In the genomic region with DNA sequence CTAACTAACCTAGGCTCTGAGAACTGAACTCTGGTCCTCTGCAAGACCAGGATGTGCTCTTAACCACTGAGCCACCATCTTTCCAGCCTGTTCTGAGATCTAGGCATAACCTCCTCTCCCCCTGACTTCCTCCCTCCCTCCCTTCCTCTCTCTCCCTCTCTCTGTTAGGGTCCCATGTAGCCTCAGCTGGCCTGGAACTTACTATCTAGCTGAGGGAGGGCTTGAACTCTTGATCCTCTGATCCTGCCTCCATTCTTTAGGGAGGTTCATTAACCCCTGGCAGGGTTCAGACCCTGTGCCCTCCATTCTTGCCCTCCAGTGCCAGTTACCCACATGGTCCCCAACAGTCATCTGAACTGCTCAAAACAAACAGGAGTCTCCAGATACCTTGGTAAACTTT, we compare ENCODE assay signal across 28 mouse cellular contexts. TPM values are rescaled to one million over a fixed set of nuclear protein-coding genes. Genes with fewer than 3 reads are reported as not detected.
A peak's percentile ranks its signal among the peaks of the same experiment; 100 is the strongest.
DNase-seq lines count a peak whose midpoint lies in the region; ATAC-seq and TF ChIP-seq lines count a peak whose summit lies in the region.
"Had no signal": no experiment of that assay in that cellular context is flagged by ENCODE, and none has a peak within 500 bp of the region (broad histone marks: within the 10 kb centered on the region; RNA-seq: fewer than 3 reads in every experiment).

No protein-coding gene starts in this region.

- DNase-seq in heart, adult 11 months, result peak; percentile 68
- peak; percentile 2 for DNase-seq in liver, postnatal 0 days
- DNase-seq in liver, result no peak
- no peak for DNase-seq in CH12.LX (ENCODE audit: extremely low read depth)
- DNase-seq in embryonic facial prominence, embryonic 10.5 days (ENCODE audit: low spot score), result peak; percentile 7
- no peak for DNase-seq in lung, adult 2 months
- DNase-seq: adrenal gland, adult 8-10 months; adrenal gland, postnatal 25 days; cerebellum, adult 11-12 months; cerebellum, adult 8-10 months; cerebellum, postnatal 10 days; cerebellum, postnatal 36 days; embryo, embryonic 11 days; gastrocnemius, postnatal 10 days; heart, postnatal 10 days had no signal

- H3K4me3 ChIP-seq in heart, embryonic 11.5 days (ENCODE audit: low read depth, low read length), result no peak overlapping the region
- no peak overlapping the region for H3K4me3 ChIP-seq in liver, postnatal 0 days (ENCODE audit: low read depth, low read length)
- H3K4me3 ChIP-seq in CH12.LX (replicated peaks in 1 of 3; ENCODE audit: low read depth in 2 of 3, low read length in 2 of 3, poor library complexity in 1 of 3), result no peak overlapping the region
- no peak overlapping the region for H3K4me3 ChIP-seq in embryonic facial prominence, embryonic 10.5 days
- no peak overlapping the region for H3K4me3 ChIP-seq in lung, adult 2 months (replicated peaks; ENCODE audit: extremely low read depth, low read depth, low read length)
- H3K4me3 ChIP-seq: forebrain, embryonic 10.5 days; forebrain, embryonic 15.5 days; heart, adult 2 months; heart, embryonic 12.5 days; heart, embryonic 15.5 days; hindbrain, embryonic 10.5 days had no signal

- peaks cover 13% of the 10 kb centered on the region for H3K4me1 ChIP-seq in heart, embryonic 11.5 days (ENCODE audit: control insufficient read depth, insufficient read depth, low read length)
- peaks cover 5% of the 10 kb centered on the region for H3K4me1 ChIP-seq in liver, postnatal 0 days (ENCODE audit: insufficient read depth)
- H3K4me1 ChIP-seq in CH12.LX (ENCODE audit: control insufficient read depth in 1 of 2, insufficient read depth in 2 of 2), result peaks cover 18 to 46% of the 10 kb centered on the region in 2 experiments
- peaks cover 41% of the 10 kb centered on the region for H3K4me1 ChIP-seq in embryonic facial prominence, embryonic 10.5 days
- peaks cover 4% of the 10 kb centered on the region for H3K4me1 ChIP-seq in lung, adult 2 months (ENCODE audit: control insufficient read depth, insufficient read depth, low read length)
- H3K4me1 ChIP-seq: forebrain, embryonic 15.5 days had no signal

- no peaks in the 10 kb centered on the region for H3K79me2 ChIP-seq in CH12.LX (replicated peaks; ENCODE audit: control insufficient read depth, extremely low read depth, insufficient read depth, poor library complexity, severe bottlenecking)

- no peak overlapping the region for H3K4me2 ChIP-seq in heart, embryonic 11.5 days
- no peak overlapping the region for H3K4me2 ChIP-seq in liver, postnatal 0 days (ENCODE audit: low read depth, low read length)
- H3K4me2 ChIP-seq in CH12.LX (ENCODE audit: insufficient read depth, low read depth, poor library complexity, severe bottlenecking), result no peak overlapping the region
- H3K4me2 ChIP-seq: forebrain, embryonic 15.5 days; heart, embryonic 12.5 days; heart, embryonic 15.5 days; hindbrain, embryonic 14.5 days had no signal

- H3K36me3 ChIP-seq in heart, embryonic 11.5 days (ENCODE audit: control insufficient read depth, insufficient read depth, low read length), result no peaks in the 10 kb centered on the region
- no peaks in the 10 kb centered on the region for H3K36me3 ChIP-seq in liver, postnatal 0 days (replicated peaks; ENCODE audit: insufficient read depth, low read length)
- H3K36me3 ChIP-seq in CH12.LX (replicated peaks in 1 of 2; ENCODE audit: control insufficient read depth in 1 of 2, insufficient read depth in 1 of 2, low read length in 1 of 2), result peaks cover 37 to 52% of the 10 kb centered on the region in 2 experiments
- peaks cover 13% of the 10 kb centered on the region; the same call in 1 of the 2 replicates for H3K36me3 ChIP-seq in embryonic facial prominence, embryonic 10.5 days (replicated peaks)

- TF ChIP-seq CTCF in liver, postnatal 0 days (IDR thresholded peaks at IDR 0.05; ENCODE audit: low read depth), result no peak
- TF ChIP-seq CTCF in CH12.LX (conservative IDR thresholded peaks at IDR 0.05 in 1 of 2, IDR thresholded peaks at IDR 0.05 in 1 of 2; ENCODE audit: low read depth in 2 of 2, low read length in 2 of 2), result no peak
- no peak for TF ChIP-seq CTCF in lung, adult 2 months (IDR thresholded peaks at IDR 0.05; ENCODE audit: insufficient read depth, low read length)

- H3K9me3 ChIP-seq in heart, embryonic 11.5 days (replicated peaks; ENCODE audit: control insufficient read depth, low read length), result no peaks in the 10 kb centered on the region
- no peaks in the 10 kb centered on the region for H3K9me3 ChIP-seq in liver, postnatal 0 days (ENCODE audit: low read length)
- H3K9me3 ChIP-seq in CH12.LX (replicated peaks; ENCODE audit: low read length), result peaks cover 6% of the 10 kb centered on the region
- H3K9me3 ChIP-seq in embryonic facial prominence, embryonic 10.5 days, result no peaks in the 10 kb centered on the region
- H3K9me3 ChIP-seq: forebrain, embryonic 10.5 days; forebrain, embryonic 15.5 days; heart, embryonic 12.5 days; heart, embryonic 15.5 days; hindbrain, embryonic 10.5 days had no signal

- TF ChIP-seq EP300 in liver, postnatal 0 days (IDR thresholded peaks at IDR 0.05; ENCODE audit: low read depth), result no peak
- no peak for TF ChIP-seq EP300 in CH12.LX (IDR thresholded peaks at IDR 0.05; ENCODE audit: low read length)

- TF ChIP-seq POLR2A in CH12.LX (IDR thresholded peaks at IDR 0.05; ENCODE audit: low read depth, low read length), result no peak
- TF ChIP-seq POLR2A in lung, adult 2 months (IDR thresholded peaks at IDR 0.05; ENCODE audit: borderline replicate concordance, extremely low read depth, low read depth, low read length), result no peak

- TF ChIP-seq RAD21 in CH12.LX (IDR thresholded peaks at IDR 0.05; ENCODE audit: low read depth, low read length), result no peak

- in situ Hi-C loops in CH12.LX (cut with MboI; ENCODE audit: low pct_ligation_motif_present, low pct_unique_long_range_greater_than_20kb, low sequenced_read_pairs), result no loop called here

- dilution Hi-C loops in CH12.LX (cut with MboI; ENCODE audit: extremely low pct_ligation_motif_present, extremely low pct_unique_long_range_greater_than_20kb, low sequenced_read_pairs), result no loop called here

- ATAC-seq in heart, embryonic 11.5 days (replicated peaks; ENCODE audit: insufficient number of reproducible peaks, low FRiP score, low TSS enrichment), result no peak
- no peak for ATAC-seq in liver, postnatal 0 days
- ATAC-seq: activated CD4-positive, CD25-positive, alpha-beta regulatory T cell, adult 4 months; CD4-positive, CD25-positive, alpha-beta regulatory T cell, adult 4 months; forebrain, embryonic 15.5 days; hindbrain, postnatal 0 days; inflammation-experienced regulatory T-cells, adult 6 months; intestine, embryonic 16.5 days had no signal

- H3K27me3 ChIP-seq in heart, embryonic 11.5 days (ENCODE audit: control insufficient read depth, insufficient read depth, low read length), result no peaks in the 10 kb centered on the region
- H3K27me3 ChIP-seq in liver, postnatal 0 days (ENCODE audit: insufficient read depth, low read length), result no peaks in the 10 kb centered on the region
- no peaks in the 10 kb centered on the region for H3K27me3 ChIP-seq in CH12.LX (replicated peaks)
- no peaks in the 10 kb centered on the region for H3K27me3 ChIP-seq in embryonic facial prominence, embryonic 10.5 days (replicated peaks; ENCODE audit: low read depth, poor library complexity, severe bottlenecking)
- H3K27me3 ChIP-seq: forebrain, embryonic 15.5 days; heart, embryonic 12.5 days; heart, embryonic 15.5 days had no signal

- no peak overlapping the region for H3K27ac ChIP-seq in heart, embryonic 11.5 days (ENCODE audit: low read depth, low read length)
- no peak overlapping the region for H3K27ac ChIP-seq in liver, postnatal 0 days (ENCODE audit: low read depth)
- no peak overlapping the region for H3K27ac ChIP-seq in CH12.LX (ENCODE audit: insufficient read depth, low read depth)
- no peak overlapping the region for H3K27ac ChIP-seq in embryonic facial prominence, embryonic 10.5 days (replicated peaks)
- H3K27ac ChIP-seq: forebrain, embryonic 15.5 days; hindbrain, embryonic 14.5 days; hindbrain, postnatal 0 days had no signal

- H3K9ac ChIP-seq in heart, embryonic 11.5 days (ENCODE audit: low read depth, low read length), result no peak overlapping the region
- H3K9ac ChIP-seq in liver, postnatal 0 days (replicated peaks), result no peak overlapping the region
- no peak overlapping the region for H3K9ac ChIP-seq in CH12.LX (ENCODE audit: insufficient read depth, low read depth)
- H3K9ac ChIP-seq: forebrain, embryonic 15.5 days; heart, embryonic 12.5 days; heart, embryonic 15.5 days; hindbrain, embryonic 14.5 days had no signal

TF ChIP-seq in CH12.LX, 34 proteins besides CTCF, POLR2A, EP300 and RAD21:
- TF ChIP-seq ZMIZ1 (IDR thresholded peaks at IDR 0.05; ENCODE audit: low read depth, low read length) (0 out of 2 replicates have a peak, but pooled peaks have one; percentile 27), ETS1 (conservative IDR thresholded peaks at IDR 0.05; ENCODE audit: low read depth, low read length) (no peak), MAFK (IDR thresholded peaks at IDR 0.05; ENCODE audit: insufficient replicate concordance, low read length) (no peak)

RNA-seq across cellular contexts. Expression of gene Lgals9, which starts 28.3 kb away (rescaled TPM):
- polyA plus RNA-seq in heart, embryonic 11.5 days (2014; fragmentation: Nextera tagmentation; extraction: Ambion mirVana), result 41.9 and 44.6 TPM in 2 replicates
- polyA plus RNA-seq in liver, postnatal 0 days (2015; fragmentation: Nextera tagmentation; extraction: Ambion mirVana), result 361 and 373 TPM in 2 replicates
- 3.2 and 4.9 TPM in 2 replicates for total RNA-seq in CH12.LX (2012; rRNA removed)
- 3.7 and 5.0 TPM in 2 replicates for total RNA-seq in CH12.LX (2014; rRNA removed)
- 16.1 and 16.4 TPM in 2 replicates for polyA plus RNA-seq in CH12.LX (2012; ENCODE audit: insufficient read length, low read depth)
- polyA plus RNA-seq in embryonic facial prominence, embryonic 10.5 days (2016; fragmentation: Nextera tagmentation; extraction: Ambion mirVana), result 2.3 and 2.8 TPM in 2 replicates
- 137 and 204 TPM in 2 replicates for polyA plus RNA-seq in lung, adult 2 months (2012; rRNA removed)

Comparison
In these comparisons a context has a peak if more than half of its experiments do, and no peak if none do; other contexts are left out.
1. DNase-seq: peak in heart, adult 11 months (single experiment), liver, postnatal 0 days (single experiment) and embryonic facial prominence, embryonic 10.5 days (single experiment); none in liver (single experiment), CH12.LX (single experiment) and lung, adult 2 months (single experiment).